Mouse (Mus musculus) left cerebral cortex, postnatal 25 days (tissue): ENCODE results near the gene Psmd10. TPM values are rescaled to one million over a fixed set of nuclear protein-coding genes. Genes with fewer than 3 reads are reported as not detected.

ENCODE experiments used
- total RNA-seq, 2 experiments: library from RNA; stranded (reverse); gene quantifications; 2 replicates each; pipeline ENCODE4 v1.2.3; 2021

Gene Psmd10
- total RNA-seq, 2 experiments from 2014 or later = 18.6 to 21.0 TPM

Other genes with a start within 250 kb of the Psmd10 start
- gene Tex13b, start 143.3 kb downstream of the Psmd10 start, total RNA-seq = not detected
- not detected for gene Vsig1, start 49.1 kb downstream of the Psmd10 start, total RNA-seq
- gene Atg4a, start 179 bp upstream of the Psmd10 start, total RNA-seq = 10 to 100 TPM in 1 of 2 experiments, 1 to 10 TPM in 1; 8.2 to 10.3 TPM